Mouse (Mus musculus): ENCODE data around the gene Unc5b. TPM values are rescaled to one million over a fixed set of nuclear protein-coding genes. Genes with fewer than 3 reads are reported as not detected.

Gene Unc5b
- polyA plus RNA-seq, 1 experiment from 2014 or later = 13.5 TPM

DNA sequence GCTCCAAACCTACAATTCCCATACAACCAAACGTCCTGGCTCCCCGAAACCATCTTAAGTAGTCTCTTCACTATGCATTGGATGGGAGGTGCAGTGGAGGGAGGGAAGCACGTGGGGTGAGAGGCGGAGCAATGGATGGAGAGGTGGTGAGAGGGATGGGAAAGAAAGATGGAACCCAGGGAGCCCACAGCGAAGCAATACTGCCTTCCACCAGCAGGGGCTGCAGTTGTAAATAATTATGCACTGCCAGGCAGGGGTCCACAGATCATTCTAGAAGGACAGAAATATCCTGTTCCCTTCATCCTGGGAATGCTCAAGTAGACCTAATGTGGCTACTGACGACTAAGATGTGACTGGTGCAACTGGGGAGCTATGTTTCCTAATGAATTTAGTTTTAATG is 55.9 kb downstream of the Unc5b start:
- no peak for ATAC-seq (ENCODE audit: insufficient number of reproducible peaks, insufficient read depth, low FRiP score, low TSS enrichment, low read depth)
- 79% methylated on average over 6 of the region's 6 CpGs for WGBS
- Histone ChIP-seq H3K4me2 (no peak overlapping the region), H3K9me3 (no peaks in the 10 kb centered on the region), H3K27me3 (no peaks in the 10 kb centered on the region), H3K9ac (replicated peaks) (no peak overlapping the region), H3K4me3 (replicated peaks) (no peak overlapping the region), H3K4me1 (replicated peaks) (peaks cover 9% of the 10 kb centered on the region), H3K27ac (no peak overlapping the region), H3K36me3 (peaks cover 81% of the 10 kb centered on the region)

DNA sequence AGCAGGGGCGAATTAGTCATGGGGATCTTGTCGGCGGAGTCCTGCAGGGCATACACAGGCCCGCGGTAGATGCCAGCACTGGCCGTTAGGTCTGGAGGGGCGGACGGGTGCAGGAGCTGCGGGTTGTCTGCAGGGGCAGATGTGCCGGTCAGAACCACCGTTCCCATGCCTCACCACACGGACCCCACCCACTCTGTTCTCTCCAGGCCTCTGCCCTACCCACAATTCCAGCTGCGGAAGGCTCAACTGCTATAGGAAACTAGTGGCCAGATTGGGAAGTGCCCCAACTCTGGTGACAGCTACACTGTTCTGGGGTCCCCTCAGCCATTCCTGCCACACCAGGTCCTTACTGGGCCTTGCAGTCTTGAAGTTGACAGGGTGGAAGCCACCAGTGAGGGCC is 56.8 kb downstream of the Unc5b start:
- Histone ChIP-seq H3K4me1 (replicated peaks) (peaks cover 3% of the 10 kb centered on the region; the same call in 1 of the 2 replicates), H3K27me3 (no peaks in the 10 kb centered on the region), H3K9ac (replicated peaks) (no peak overlapping the region), H3K4me2 (no peak overlapping the region), H3K27ac (no peak overlapping the region), H3K4me3 (replicated peaks) (no peak overlapping the region), H3K36me3 (peaks cover 90% of the 10 kb centered on the region), H3K9me3 (no peaks in the 10 kb centered on the region)
- no peak for ATAC-seq (ENCODE audit: insufficient number of reproducible peaks, insufficient read depth, low FRiP score, low TSS enrichment, low read depth)
- 95% methylated on average over 13 of the region's 13 CpGs for WGBS

DNA sequence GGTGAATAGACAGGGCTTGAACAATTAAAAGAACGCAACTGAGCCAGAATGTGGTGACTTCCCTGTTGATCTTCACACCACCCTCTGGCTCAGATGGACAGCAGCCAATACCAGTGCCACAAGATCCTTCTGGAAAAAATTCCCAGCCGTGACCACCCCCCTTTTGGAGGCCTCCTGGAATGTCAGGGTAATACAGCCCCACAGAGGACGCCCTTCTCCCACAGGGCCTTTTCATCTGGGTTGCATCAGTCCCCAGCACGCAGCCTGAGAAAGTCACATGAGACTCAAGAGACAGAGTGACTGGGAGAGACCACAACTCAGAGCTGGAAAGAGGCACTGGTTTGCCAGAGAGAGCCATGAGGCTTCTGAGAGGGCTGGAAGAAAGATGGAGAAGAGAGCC is 60.5 kb downstream of the Unc5b start:
- Histone ChIP-seq H3K27me3 (no peaks in the 10 kb centered on the region), H3K4me1 (replicated peaks) (0 out of 2 replicates have a peak, but pooled peaks cover 3% of the 10 kb centered on the region), H3K4me2 (no peak overlapping the region), H3K27ac (no peak overlapping the region), H3K9me3 (no peaks in the 10 kb centered on the region), H3K36me3 (peaks cover 96% of the 10 kb centered on the region), H3K9ac (replicated peaks) (no peak overlapping the region), H3K4me3 (replicated peaks) (no peak overlapping the region)
- ATAC-seq (ENCODE audit: insufficient number of reproducible peaks, insufficient read depth, low FRiP score, low TSS enrichment, low read depth) = no peak
- 75% methylated on average over 4 of the region's 4 CpGs for WGBS

DNA sequence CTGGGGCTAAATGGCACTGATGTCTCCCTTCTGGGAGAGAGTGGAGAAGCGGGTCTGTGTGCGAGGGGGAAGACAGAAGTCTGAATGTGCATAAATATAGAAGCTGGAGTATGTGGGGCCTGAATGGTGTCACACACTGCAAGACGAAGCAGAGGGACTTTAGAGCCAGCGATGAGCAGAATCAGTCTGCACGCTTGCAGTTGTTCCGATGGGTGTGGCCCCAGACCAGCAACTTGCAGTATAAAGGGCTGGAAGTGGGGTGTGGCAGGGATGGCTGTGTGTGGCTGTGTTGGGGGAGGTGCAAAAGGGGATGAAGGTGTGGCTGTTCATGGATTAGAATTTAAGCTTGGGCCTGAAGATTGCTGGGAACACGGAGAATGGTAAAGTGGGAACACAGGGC is 62.8 kb downstream of the Unc5b start:
- H3K9me3 ChIP-seq = no peaks in the 10 kb centered on the region
- H3K4me2 ChIP-seq = no peak overlapping the region
- peaks cover 94% of the 10 kb centered on the region for H3K36me3 ChIP-seq
- H3K4me3 ChIP-seq (replicated peaks) = no peak overlapping the region
- WGBS = 86% methylated on average over 7 of the region's 7 CpGs
- no peak overlapping the region for H3K9ac ChIP-seq (replicated peaks)
- 0 out of 2 replicates have a peak, but pooled peaks cover 3% of the 10 kb centered on the region for H3K4me1 ChIP-seq (replicated peaks)
- no peak overlapping the region for H3K27ac ChIP-seq
- no peak for ATAC-seq (ENCODE audit: insufficient number of reproducible peaks, insufficient read depth, low FRiP score, low TSS enrichment, low read depth)
- H3K27me3 ChIP-seq = no peaks in the 10 kb centered on the region

DNA sequence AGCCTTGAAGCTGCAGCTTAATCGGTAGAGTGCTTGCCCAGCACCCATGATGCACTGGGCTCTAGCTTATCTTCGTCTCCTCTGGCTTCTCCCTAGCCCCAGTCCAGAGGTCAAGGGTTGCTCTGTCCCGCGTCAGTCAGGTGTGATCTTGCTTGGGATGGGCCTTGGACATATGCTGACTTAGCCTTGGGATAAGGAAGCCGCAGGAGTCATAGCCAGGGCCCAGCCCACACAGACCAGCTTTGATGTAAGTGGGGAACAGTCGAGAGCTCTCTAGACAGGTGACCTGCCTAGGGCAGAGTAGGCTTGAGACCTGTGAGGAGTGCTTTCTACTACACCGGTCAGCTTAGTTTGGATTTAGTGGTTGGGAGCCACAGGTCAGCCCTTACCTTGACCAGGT is 64.0 kb downstream of the Unc5b start:
- Histone ChIP-seq H3K36me3 (peaks cover 82% of the 10 kb centered on the region), H3K4me2 (no peak overlapping the region), H3K4me1 (replicated peaks) (0 out of 2 replicates have a peak, but pooled peaks cover 3% of the 10 kb centered on the region), H3K27me3 (no peaks in the 10 kb centered on the region), H3K4me3 (replicated peaks) (no peak overlapping the region), H3K9ac (replicated peaks) (no peak overlapping the region), H3K9me3 (no peaks in the 10 kb centered on the region), H3K27ac (no peak overlapping the region)
- 86% methylated on average over 7 of the region's 7 CpGs for WGBS
- no peak for ATAC-seq (ENCODE audit: insufficient number of reproducible peaks, insufficient read depth, low FRiP score, low TSS enrichment, low read depth)

DNA sequence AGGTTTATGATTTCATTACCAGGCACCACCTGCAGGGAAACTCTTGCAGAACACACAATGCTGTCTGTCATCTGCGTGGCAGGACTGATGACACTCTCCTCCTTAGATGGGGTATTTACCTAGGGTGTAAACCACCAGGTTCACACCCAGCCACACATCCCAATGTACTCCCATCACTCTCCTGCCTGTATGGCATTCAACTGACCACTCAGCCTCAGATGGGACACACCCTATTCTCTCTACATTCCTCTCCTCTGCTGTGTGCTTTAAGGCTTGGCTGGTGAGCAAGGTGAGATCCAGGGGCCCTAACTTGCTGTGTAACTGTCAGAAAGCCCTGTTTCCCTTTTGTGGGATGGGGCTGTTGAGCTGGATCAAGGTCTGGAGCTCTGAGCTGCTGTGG is 69.3 kb downstream of the Unc5b start:
- no peak for ATAC-seq (ENCODE audit: insufficient number of reproducible peaks, insufficient read depth, low FRiP score, low TSS enrichment, low read depth)
- Histone ChIP-seq H3K9ac (replicated peaks) (no peak overlapping the region), H3K9me3 (peaks cover 4% of the 10 kb centered on the region; the same call in 1 of the 2 replicates), H3K27me3 (no peaks in the 10 kb centered on the region), H3K36me3 (peaks cover 31% of the 10 kb centered on the region), H3K4me2 (no peak overlapping the region), H3K27ac (no peak overlapping the region), H3K4me3 (replicated peaks) (no peak overlapping the region), H3K4me1 (replicated peaks) (no peaks in the 10 kb centered on the region)
- 81% methylated on average over 1 of the region's 1 CpGs for WGBS

DNA sequence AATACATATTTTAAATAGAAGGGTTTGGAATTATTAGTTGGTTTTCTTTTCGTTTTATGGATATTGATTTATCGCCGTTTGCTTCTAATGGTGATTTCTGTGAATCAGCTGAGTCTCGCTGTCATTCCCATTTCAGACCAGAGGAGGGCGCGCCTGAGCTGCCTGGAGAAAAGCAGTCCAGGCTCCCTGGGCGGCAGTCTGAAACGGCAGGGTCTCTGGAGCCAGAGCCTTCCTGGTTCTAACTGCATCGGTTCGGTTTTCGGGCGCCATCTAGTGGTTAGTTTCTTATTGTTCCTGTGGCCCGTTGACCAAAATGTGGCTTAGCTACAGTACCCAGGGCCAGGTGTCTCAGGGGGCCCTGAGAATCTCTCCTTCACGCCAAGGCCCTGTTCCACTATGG is 71.0 kb downstream of the Unc5b start:
- Histone ChIP-seq H3K9me3 (peaks cover 8% of the 10 kb centered on the region), H3K4me2 (no peak overlapping the region), H3K4me3 (replicated peaks) (no peak overlapping the region), H3K36me3 (peaks cover 13% of the 10 kb centered on the region), H3K27me3 (no peaks in the 10 kb centered on the region), H3K4me1 (replicated peaks) (no peaks in the 10 kb centered on the region), H3K27ac (no peak overlapping the region), H3K9ac (replicated peaks) (no peak overlapping the region)
- WGBS = 7% methylated on average over 14 of the region's 14 CpGs
- ATAC-seq (ENCODE audit: insufficient number of reproducible peaks, insufficient read depth, low FRiP score, low TSS enrichment, low read depth) = peak; percentile 61; the same call in 1 of the 2 replicates

DNA sequence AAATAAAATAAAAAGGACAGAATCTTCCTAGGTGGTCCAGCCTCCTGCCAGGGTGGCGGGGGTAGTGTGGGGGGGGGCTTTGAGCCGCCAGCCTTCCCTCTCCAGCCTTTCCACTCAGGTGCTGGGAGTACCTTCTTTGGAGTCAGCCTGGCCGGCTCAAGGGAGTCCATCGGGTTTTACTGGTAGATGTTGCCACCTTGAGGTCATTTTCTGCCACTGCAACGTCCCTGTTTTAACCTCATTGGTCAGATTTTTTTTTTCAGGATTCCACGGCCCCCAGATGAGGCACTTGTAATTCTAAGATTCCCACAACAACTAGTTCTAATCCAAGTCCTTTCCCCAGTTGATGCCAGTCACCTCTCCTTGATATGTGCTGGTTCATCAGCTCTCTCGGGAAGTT is 74.4 kb downstream of the Unc5b start:
- H3K4me3 ChIP-seq (replicated peaks) = no peak overlapping the region
- no peak overlapping the region for H3K27ac ChIP-seq
- no peaks in the 10 kb centered on the region for H3K27me3 ChIP-seq
- no peak for ATAC-seq (ENCODE audit: insufficient number of reproducible peaks, insufficient read depth, low FRiP score, low TSS enrichment, low read depth)
- H3K9ac ChIP-seq (replicated peaks) = no peak overlapping the region
- peaks cover 12% of the 10 kb centered on the region for H3K9me3 ChIP-seq
- H3K4me1 ChIP-seq (replicated peaks) = peaks cover 7% of the 10 kb centered on the region
- no peaks in the 10 kb centered on the region for H3K36me3 ChIP-seq
- H3K4me2 ChIP-seq = no peak overlapping the region
- 7% methylated on average over 7 of the region's 7 CpGs for WGBS

DNA sequence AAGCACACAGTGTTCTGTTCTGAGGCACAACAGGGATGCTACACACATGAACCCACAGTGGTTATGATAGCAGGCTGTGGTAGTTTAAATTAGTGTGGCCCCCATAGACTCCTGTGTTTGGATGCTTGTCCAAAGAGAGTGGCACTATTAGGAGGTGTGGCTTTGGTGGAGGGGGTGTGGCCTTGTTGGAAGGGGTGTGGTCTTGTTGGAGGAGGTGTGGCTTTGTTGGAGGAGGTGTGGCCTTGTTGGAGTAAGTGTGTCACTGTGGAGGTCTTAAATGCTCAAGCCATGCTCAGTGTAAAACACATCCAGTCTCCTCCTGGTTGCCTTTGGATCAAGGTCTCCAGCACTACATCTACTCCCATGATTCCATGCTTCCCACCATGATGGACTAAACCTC is 75.2 kb downstream of the Unc5b start:
- Histone ChIP-seq H3K4me1 (replicated peaks) (peaks cover 15% of the 10 kb centered on the region), H3K4me2 (no peak overlapping the region), H3K9me3 (peaks cover 12% of the 10 kb centered on the region), H3K27me3 (no peaks in the 10 kb centered on the region), H3K27ac (no peak overlapping the region), H3K9ac (replicated peaks) (no peak overlapping the region), H3K4me3 (replicated peaks) (no peak overlapping the region), H3K36me3 (no peaks in the 10 kb centered on the region)
- ATAC-seq (ENCODE audit: insufficient number of reproducible peaks, insufficient read depth, low FRiP score, low TSS enrichment, low read depth) = no peak

DNA sequence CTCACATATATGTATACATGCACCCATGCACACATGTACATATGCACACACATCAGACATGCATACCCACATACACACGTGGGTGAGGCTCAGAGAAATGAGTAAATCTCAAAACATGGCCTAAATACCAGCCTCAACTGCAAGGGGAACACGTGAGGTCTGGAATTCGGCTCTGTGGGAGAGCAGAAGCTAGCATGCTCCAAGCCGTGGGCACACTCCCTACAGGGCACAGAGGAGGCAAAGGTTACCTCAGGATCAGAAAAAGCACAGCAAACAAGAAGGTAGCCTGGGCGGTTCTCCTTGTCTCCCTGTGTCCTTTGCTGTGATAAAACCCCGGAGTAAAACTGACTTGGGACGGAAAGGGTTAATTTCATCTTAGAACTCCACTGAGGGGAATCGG is 77.4 kb downstream of the Unc5b start:
- no peak overlapping the region for H3K27ac ChIP-seq
- H3K4me2 ChIP-seq = no peak overlapping the region
- no peaks in the 10 kb centered on the region for H3K27me3 ChIP-seq
- no peak for ATAC-seq (ENCODE audit: insufficient number of reproducible peaks, insufficient read depth, low FRiP score, low TSS enrichment, low read depth)
- 80% methylated on average over 8 of the region's 8 CpGs for WGBS
- H3K4me3 ChIP-seq (replicated peaks) = no peak overlapping the region
- no peak overlapping the region for H3K9ac ChIP-seq (replicated peaks)
- H3K4me1 ChIP-seq (replicated peaks) = peaks cover 15% of the 10 kb centered on the region
- peaks cover 12% of the 10 kb centered on the region for H3K9me3 ChIP-seq
- peaks cover 3% of the 10 kb centered on the region; the same call in 1 of the 2 replicates for H3K36me3 ChIP-seq

DNA sequence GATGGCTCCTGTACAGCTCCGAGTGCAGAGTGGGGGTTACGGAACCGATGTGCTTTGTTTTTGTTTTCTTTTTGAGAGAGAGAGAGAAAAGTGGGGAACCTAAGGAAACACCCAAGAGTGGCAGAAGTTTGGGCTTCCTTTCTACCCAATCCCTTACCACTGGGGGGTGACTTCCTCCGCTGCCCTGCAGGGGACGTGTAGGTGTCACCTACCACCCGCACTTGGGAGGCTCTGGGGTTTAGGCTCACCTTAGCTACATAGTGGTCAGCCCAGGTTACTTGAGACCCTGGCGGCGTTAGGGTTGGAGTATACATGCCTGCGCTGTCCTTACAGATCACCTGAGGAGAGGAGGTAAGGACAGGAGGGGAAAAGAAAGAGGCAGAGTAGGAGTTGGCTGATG is 78.1 kb downstream of the Unc5b start:
- peaks cover 12% of the 10 kb centered on the region for H3K9me3 ChIP-seq
- peak overlapping the region; percentile 74 for H3K4me2 ChIP-seq
- 0 out of 2 replicates have a peak overlapping the region, but pooled peaks have one; percentile 75 for H3K9ac ChIP-seq (replicated peaks)

More for the DNA sequence above, 78.1 kb downstream of the Unc5b start:
- WGBS = 68% methylated on average over 9 of the region's 9 CpGs
- Histone ChIP-seq H3K36me3 (peaks cover 3% of the 10 kb centered on the region; the same call in 1 of the 2 replicates), H3K27ac (no peak overlapping the region), H3K4me3 (replicated peaks) (no peak overlapping the region), H3K4me1 (replicated peaks) (peaks cover 15% of the 10 kb centered on the region), H3K27me3 (no peaks in the 10 kb centered on the region)
- ATAC-seq (ENCODE audit: insufficient number of reproducible peaks, insufficient read depth, low FRiP score, low TSS enrichment, low read depth) = no peak
